ENCODE assay signal across 8 mouse cellular contexts in the genomic region with DNA sequence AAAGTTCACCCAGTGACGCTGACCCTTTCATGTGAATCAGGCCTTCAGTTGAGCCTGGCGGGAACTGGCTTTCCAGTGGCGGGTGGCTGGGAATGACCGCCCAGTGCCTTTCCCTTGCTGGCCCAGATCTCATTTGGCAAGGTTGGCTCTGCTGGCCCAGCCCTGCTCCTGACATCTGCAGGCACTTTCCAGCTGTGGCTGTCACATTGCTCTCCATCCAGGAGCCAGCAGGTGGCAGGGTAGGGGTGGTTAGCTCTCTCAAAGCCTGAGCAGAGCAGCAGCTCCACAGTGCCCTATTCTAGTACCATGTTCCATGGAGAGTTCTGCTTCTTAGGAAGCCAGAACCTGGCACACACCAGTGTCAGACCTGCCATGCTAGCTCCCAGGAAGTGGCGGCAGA. TPM values are rescaled to one million over a fixed set of nuclear protein-coding genes. Genes with fewer than 3 reads are reported as not detected.
DNase-seq lines count a peak whose midpoint lies in the region; ATAC-seq and TF ChIP-seq lines count a peak whose summit lies in the region.

No protein-coding gene starts in this region.

- peaks cover 76% of the 10 kb centered on the region for H3K4me1 ChIP-seq in E14TG2a.4 (replicated peaks; ENCODE audit: low read depth, low read length)
- peaks cover 17% of the 10 kb centered on the region for H3K4me1 ChIP-seq in forebrain, postnatal 0 days (ENCODE audit: insufficient read depth)
- H3K4me1 ChIP-seq in lung, embryonic 16.5 days (replicated peaks; ENCODE audit: control insufficient read depth, insufficient read depth, low read length): peaks cover 31% of the 10 kb centered on the region

- peaks cover 53% of the 10 kb centered on the region for H3K36me3 ChIP-seq in E14TG2a.4 (ENCODE audit: insufficient read depth, low read length)
- no peaks in the 10 kb centered on the region for H3K36me3 ChIP-seq in forebrain, postnatal 0 days (ENCODE audit: insufficient read depth)
- H3K36me3 ChIP-seq in lung, embryonic 16.5 days (ENCODE audit: control insufficient read depth, insufficient read depth, low read length): no peaks in the 10 kb centered on the region

- H3K27ac ChIP-seq in forebrain, postnatal 0 days (ENCODE audit: low read depth, low read length): no peak overlapping the region; the same call in 1 of the 2 replicates
- H3K27ac ChIP-seq in lung, embryonic 16.5 days (ENCODE audit: low read length): no peak overlapping the region

- H3K9ac ChIP-seq in forebrain, postnatal 0 days: no peak overlapping the region
- no peak overlapping the region for H3K9ac ChIP-seq in lung, embryonic 16.5 days (ENCODE audit: low read length)

- H3K4me3 ChIP-seq in E14TG2a.4 (replicated peaks; ENCODE audit: low read length): peak overlapping the region; percentile 91; the same call in 1 of the 2 replicates
- H3K4me3 ChIP-seq in forebrain, postnatal 0 days (ENCODE audit: low read depth, low read length): no peak overlapping the region
- H3K4me3 ChIP-seq in lung, embryonic 16.5 days (ENCODE audit: low read length): no peak overlapping the region

- H3K27me3 ChIP-seq in E14TG2a.4 (ENCODE audit: insufficient read depth, low read length): no peaks in the 10 kb centered on the region
- no peaks in the 10 kb centered on the region for H3K27me3 ChIP-seq in forebrain, postnatal 0 days (ENCODE audit: insufficient read depth, low read length)
- no peaks in the 10 kb centered on the region for H3K27me3 ChIP-seq in lung, embryonic 16.5 days (ENCODE audit: control insufficient read depth, insufficient read depth, low read depth, low read length)

- no peaks in the 10 kb centered on the region for H3K9me3 ChIP-seq in E14TG2a.4 (ENCODE audit: low read length)
- H3K9me3 ChIP-seq in forebrain, postnatal 0 days (ENCODE audit: low read length): no peaks in the 10 kb centered on the region
- H3K9me3 ChIP-seq in lung, embryonic 16.5 days (ENCODE audit: control insufficient read depth, low read length): no peaks in the 10 kb centered on the region

- TF ChIP-seq CTCF in E14TG2a.4 (conservative IDR thresholded peaks at IDR 0.05; ENCODE audit: low read length): no peak; the same call in 1 of the 2 replicates
- TF ChIP-seq CTCF in forebrain, postnatal 0 days (IDR thresholded peaks at IDR 0.05; ENCODE audit: low read depth): peak; percentile 69

- peak; percentile 68 for DNase-seq in c-Kit-positive CD71-positive TER-119-negative erythroid progenitor cells, embryonic 14.5 days (ENCODE audit: low read depth)
- DNase-seq in forebrain, postnatal 0 days: peak; percentile 53
- DNase-seq in heart, postnatal 4 days: peak; percentile 89
- DNase-seq in layer of hippocampus, adult 8-10 months (ENCODE audit: low spot score in 2 of 2): peak; percentile 67 to 76
- DNase-seq in ovary, postnatal 10 days (ENCODE audit: low spot score): peak; percentile 22
- DNase-seq in thymus, postnatal 36 days: peak; percentile 80

- ATAC-seq in forebrain, postnatal 0 days: peak; percentile 42
- 0 out of 2 replicates have a peak, but pooled peaks have one; percentile 11 for ATAC-seq in lung, embryonic 16.5 days (ENCODE audit: low read depth)

- WGBS in forebrain, postnatal 0 days: 34% methylated on average over 5 of the region's 5 CpGs
- WGBS in lung, embryonic 16.5 days: 24% methylated on average over 5 of the region's 5 CpGs

- peak overlapping the region; percentile 72; the same call in 1 of the 2 replicates for H3K4me2 ChIP-seq in forebrain, postnatal 0 days (ENCODE audit: low read depth)
- H3K4me2 ChIP-seq in lung, embryonic 16.5 days (ENCODE audit: low read depth, low read length): no peak overlapping the region; the same call in 1 of the 2 replicates

RNA-seq across cellular contexts. Expression of gene Dot1l, which starts 2.7 kb away (rescaled TPM):
- 15.9 and 21.7 TPM in 2 replicates for total RNA-seq in forebrain, postnatal 0 days (2014; rRNA removed)
- 5.7 and 8.5 TPM in 2 replicates for polyA plus RNA-seq in forebrain, postnatal 0 days (2015; fragmentation: Nextera tagmentation; extraction: Ambion mirVana)
- 10 to 100 TPM; 75.6 to 76.8 TPM for total RNA-seq in heart, postnatal 4 days (2021)
- total RNA-seq in layer of hippocampus, adult 8-10 months (2022): 10 to 100 TPM; 43.7 to 56.4 (median 51.3) TPM
- polyA plus RNA-seq in lung, embryonic 16.5 days (2015; fragmentation: Nextera tagmentation; extraction: Ambion mirVana): 15.4 and 17.5 TPM in 2 replicates

RNA-seq across cellular contexts. Expression of gene Ap3d1, which starts 15.7 kb away (rescaled TPM):
- total RNA-seq in forebrain, postnatal 0 days (2014; rRNA removed): 137 and 176 TPM in 2 replicates
- 63.8 and 87.7 TPM in 2 replicates for polyA plus RNA-seq in forebrain, postnatal 0 days (2015; fragmentation: Nextera tagmentation; extraction: Ambion mirVana)
- 10 to 100 TPM; 47.8 to 53.8 TPM for total RNA-seq in heart, postnatal 4 days (2021)
- 100 to 1,000 TPM; 136 to 163 (median 147) TPM for total RNA-seq in layer of hippocampus, adult 8-10 months (2022)
- polyA plus RNA-seq in lung, embryonic 16.5 days (2015; fragmentation: Nextera tagmentation; extraction: Ambion mirVana): 59.6 and 59.9 TPM in 2 replicates

RNA-seq across cellular contexts. Expression of gene Sf3a2, which starts 40.3 kb away (rescaled TPM):
- total RNA-seq in forebrain, postnatal 0 days (2014; rRNA removed): 20.4 and 20.6 TPM in 2 replicates
- polyA plus RNA-seq in forebrain, postnatal 0 days (2015; fragmentation: Nextera tagmentation; extraction: Ambion mirVana): 66.4 and 73.7 TPM in 2 replicates
- 10 to 100 TPM; 46.0 to 51.7 TPM for total RNA-seq in heart, postnatal 4 days (2021)
- 10 to 100 TPM; 43.3 to 60.0 (median 50.2) TPM for total RNA-seq in layer of hippocampus, adult 8-10 months (2022)
- polyA plus RNA-seq in lung, embryonic 16.5 days (2015; fragmentation: Nextera tagmentation; extraction: Ambion mirVana): 60.9 and 75.7 TPM in 2 replicates

RNA-seq across cellular contexts. Expression of gene Plekhj1, which starts 40.7 kb away (rescaled TPM):
- total RNA-seq in forebrain, postnatal 0 days (2014; rRNA removed): 81.1 and 89.0 TPM in 2 replicates
- 96.8 and 107 TPM in 2 replicates for polyA plus RNA-seq in forebrain, postnatal 0 days (2015; fragmentation: Nextera tagmentation; extraction: Ambion mirVana)
- total RNA-seq in heart, postnatal 4 days (2021): 10 to 100 TPM; 36.2 to 37.1 TPM
- 10 to 100 TPM; 61.4 to 75.8 (median 70.7) TPM for total RNA-seq in layer of hippocampus, adult 8-10 months (2022)
- 92.7 and 100 TPM in 2 replicates for polyA plus RNA-seq in lung, embryonic 16.5 days (2015; fragmentation: Nextera tagmentation; extraction: Ambion mirVana)

RNA-seq across cellular contexts. Expression of gene Amh, which starts 47.3 kb away (rescaled TPM):
- total RNA-seq in forebrain, postnatal 0 days (2014; rRNA removed): 0.62 and 0.69 TPM in 2 replicates
- polyA plus RNA-seq in forebrain, postnatal 0 days (2015; fragmentation: Nextera tagmentation; extraction: Ambion mirVana): not detected in 2 replicates
- total RNA-seq in heart, postnatal 4 days (2021): 1 to 10 TPM in 1 of 2 experiments, under 1 TPM in 1; 0.61 to 1.0 TPM
- total RNA-seq in layer of hippocampus, adult 8-10 months (2022): 1 to 10 TPM; 2.4 to 4.0 (median 3.0) TPM
- polyA plus RNA-seq in lung, embryonic 16.5 days (2015; fragmentation: Nextera tagmentation; extraction: Ambion mirVana): 0.13 TPM in 1 of 2 replicates, not detected in the other

Comparison
In these comparisons a context has a peak if more than half of its experiments do, and no peak if none do; other contexts are left out.
1. DNase-seq: peak in every context shown above with its lines; median percentile 89 in heart, postnatal 4 days; 80 in thymus, postnatal 36 days; 72 in layer of hippocampus, adult 8-10 months; 68 in c-Kit-positive CD71-positive TER-119-negative erythroid progenitor cells, embryonic 14.5 days; 53 in forebrain, postnatal 0 days; 22 in ovary, postnatal 10 days.